Mouse (Mus musculus): ENCODE results near the gene Nubp2.

Nubp2 gene

GRCm38 (mm10) chr17:24894061-24894994 is 8.2 kb upstream of the Nubp2 start:
- no peak for DNase-seq (ENCODE audit: low spot score)

- no peak for DNase-seq (ENCODE audit: low spot score)
These were observed 7.1 kb upstream of the Nubp2 start for GRCm38 (mm10) chr17:24893276-24893675.

- DNase-seq (ENCODE audit: low spot score), result no peak
These were observed 6.6 kb upstream of the Nubp2 start for GRCm38 (mm10) chr17:24892785-24893184.

GRCm38 (mm10) chr17:24891321-24891720 is 5.2 kb upstream of the Nubp2 start:
- no peak for DNase-seq (ENCODE audit: low spot score)

GRCm38 (mm10) chr17:24890151-24891092 is 4.3 kb upstream of the Nubp2 start:
- DNase-seq (ENCODE audit: low spot score), result no peak

- no peak for DNase-seq (ENCODE audit: low spot score)
These were observed 2.7 kb upstream of the Nubp2 start for GRCm38 (mm10) chr17:24888862-24889261.

- no peak for DNase-seq (ENCODE audit: low spot score)
These were observed 1.3 kb upstream of the Nubp2 start for GRCm38 (mm10) chr17:24887291-24888080.

- DNase-seq (ENCODE audit: low spot score), result no peak
These were observed 753 bp upstream of the Nubp2 start for GRCm38 (mm10) chr17:24886932-24887271.

- no peak for DNase-seq (ENCODE audit: low spot score)
These were observed 604 bp downstream of the Nubp2 start for GRCm38 (mm10) chr17:24885356-24886133.

GRCm38 (mm10) chr17:24884391-24884790 is 1.8 kb downstream of the Nubp2 start:
- no peak for DNase-seq (ENCODE audit: low spot score)

GRCm38 (mm10) chr17:24881738-24882440 is 4.3 kb downstream of the Nubp2 start:
- no peak for DNase-seq (ENCODE audit: low spot score)

GRCm38 (mm10) chr17:24878531-24878930 is 7.6 kb downstream of the Nubp2 start:
- DNase-seq (ENCODE audit: low spot score), result no peak

GRCm38 (mm10) chr17:24878117-24878397 is 8.1 kb downstream of the Nubp2 start:
- no peak for DNase-seq (ENCODE audit: low spot score)

- no peak for DNase-seq (ENCODE audit: low spot score)
These were observed 8.6 kb downstream of the Nubp2 start for GRCm38 (mm10) chr17:24877336-24878116.

GRCm38 (mm10) chr17:24874989-24875388 is 11.2 kb downstream of the Nubp2 start:
- DNase-seq (ENCODE audit: low spot score), result no peak

- DNase-seq (ENCODE audit: low spot score), result no peak
These were observed 11.8 kb downstream of the Nubp2 start for GRCm38 (mm10) chr17:24874405-24874745.

GRCm38 (mm10) chr17:24873695-24874404 is 12.3 kb downstream of the Nubp2 start:
- no peak for DNase-seq (ENCODE audit: low spot score)

GRCm38 (mm10) chr17:24867914-24868313 is 18.2 kb downstream of the Nubp2 start:
- no peak for DNase-seq (ENCODE audit: low spot score)

- DNase-seq (ENCODE audit: low spot score), result no peak
These were observed 20.4 kb downstream of the Nubp2 start, which contains the start of gene Igfals for GRCm38 (mm10) chr17:24865776-24866175. TSS of gene Igfals (plus strand) at chr17:24865997.
